Mouse (Mus musculus) retina, adult 2 months (tissue): ENCODE measurements around the gene Ankrd6.

Source experiments
- DNase-seq: peaks from one replicate; pipeline ENCODE4 v3.0.0-alpha.2; 2012; ENCODE audit warnings: low read depth, low spot score

The Ankrd6 gene

GRCm38 (mm10) chr4:32905913-32906312, 44.7 kb downstream of the Ankrd6 start:
- DNase-seq, result no peak

DNA sequence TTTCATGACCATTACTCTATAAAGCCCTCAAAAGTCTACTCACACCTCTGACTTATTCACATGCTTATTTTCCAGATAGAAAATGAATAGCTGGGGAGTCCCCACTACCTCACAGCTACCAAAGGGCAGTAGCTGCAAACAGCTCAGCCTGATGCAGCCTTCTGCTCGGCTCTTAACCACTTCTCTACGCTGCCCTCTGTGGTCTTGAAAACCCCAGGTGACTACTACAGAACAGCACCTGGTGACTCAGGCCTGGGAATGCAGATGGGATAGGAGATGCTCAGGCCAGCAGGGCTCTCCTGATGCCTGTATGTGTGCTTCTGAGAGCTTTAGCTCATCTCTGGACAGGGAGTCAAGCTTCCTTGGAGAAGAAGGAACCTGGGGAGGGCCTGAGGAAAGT, 45.3 kb downstream of the Ankrd6 start:
- DNase-seq, result no peak

DNA sequence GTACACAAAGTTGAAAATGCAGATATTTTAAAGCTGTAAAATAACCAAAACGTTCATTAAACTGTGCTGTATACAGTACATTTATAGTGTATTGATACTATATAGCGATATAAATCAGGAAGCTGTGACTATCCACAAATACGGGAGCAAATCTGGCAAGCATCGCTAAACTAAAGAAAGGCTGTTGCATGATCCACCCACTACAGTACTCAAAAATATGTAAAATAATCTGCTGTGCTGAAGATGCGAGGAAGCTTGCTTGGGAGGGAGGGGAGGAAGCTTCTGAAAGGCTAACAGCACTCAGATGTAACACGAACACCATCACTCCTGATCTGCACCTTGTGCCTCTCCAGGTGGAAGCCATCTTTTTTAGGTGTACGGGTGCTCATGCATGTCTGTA, 46.8 kb downstream of the Ankrd6 start:
- DNase-seq, result no peak

DNA sequence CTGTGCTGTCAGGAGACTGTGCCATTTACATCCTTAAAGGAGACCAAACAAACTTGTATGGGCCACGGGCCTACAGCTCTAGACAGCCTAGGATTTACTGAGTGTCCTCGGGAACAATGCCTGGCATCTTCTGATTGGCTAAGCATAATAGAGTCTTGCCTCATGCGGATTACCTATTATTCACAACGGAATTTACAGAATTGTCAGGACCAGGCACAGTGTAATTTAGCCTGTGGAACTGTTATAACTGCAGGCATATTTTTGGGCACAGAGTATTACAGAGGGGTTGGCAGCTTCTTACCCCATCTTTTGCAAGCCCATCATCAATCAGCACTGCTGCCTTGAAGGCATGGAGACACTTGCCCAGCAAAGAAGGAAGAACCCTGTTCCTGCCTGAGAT, 51.6 kb downstream of the Ankrd6 start:
- no peak for DNase-seq

DNA sequence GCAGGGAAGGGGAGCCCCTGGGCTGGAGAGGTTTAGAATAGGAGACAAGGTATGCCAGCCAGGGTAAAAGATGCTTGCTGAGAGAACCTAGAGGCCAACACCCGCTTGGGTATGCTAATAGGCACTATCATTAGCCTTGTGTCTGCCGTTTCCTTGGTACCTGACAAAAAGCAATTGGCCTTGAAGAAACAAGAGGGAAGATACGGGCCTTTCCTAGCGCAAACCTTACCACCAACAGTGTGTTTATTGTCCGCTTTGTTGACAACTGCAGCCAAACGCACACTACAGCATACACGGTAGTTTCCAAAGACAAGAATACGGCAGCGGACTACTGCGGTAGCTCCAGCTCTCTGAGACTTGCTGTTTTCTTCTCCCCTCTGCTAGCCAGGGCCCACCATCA, 59.3 kb downstream of the Ankrd6 start:
- no peak for DNase-seq

GRCm38 (mm10) chr4:32890735-32891098, 59.9 kb downstream of the Ankrd6 start:
- no peak for DNase-seq

GRCm38 (mm10) chr4:32889996-32890734, 60.5 kb downstream of the Ankrd6 start:
- no peak for DNase-seq

DNA sequence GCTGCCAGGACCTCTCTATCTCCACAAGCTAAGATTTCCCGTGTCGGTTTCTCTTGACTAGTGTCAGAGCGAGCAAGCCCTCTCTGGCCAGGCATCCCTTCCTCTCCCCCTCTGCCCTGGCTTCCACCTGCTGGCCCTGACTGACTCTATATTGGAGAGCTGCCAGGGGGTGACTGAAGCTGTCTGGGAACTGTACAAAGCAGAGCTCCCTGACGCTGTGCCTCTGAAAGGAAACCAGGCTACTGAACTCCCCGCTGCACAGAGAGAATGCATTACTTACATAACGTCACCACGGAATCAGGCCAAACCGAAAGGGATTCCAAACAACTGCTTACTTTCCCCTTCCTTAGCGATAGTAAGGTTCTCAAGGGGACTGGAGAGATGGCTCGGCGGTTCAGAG, 61.4 kb downstream of the Ankrd6 start:
- DNase-seq, result peak; percentile 32

GRCm38 (mm10) chr4:32886479-32886878, 64.2 kb downstream of the Ankrd6 start:
- DNase-seq, result no peak

GRCm38 (mm10) chr4:32884599-32884998, 66.0 kb downstream of the Ankrd6 start:
- no peak for DNase-seq

DNA sequence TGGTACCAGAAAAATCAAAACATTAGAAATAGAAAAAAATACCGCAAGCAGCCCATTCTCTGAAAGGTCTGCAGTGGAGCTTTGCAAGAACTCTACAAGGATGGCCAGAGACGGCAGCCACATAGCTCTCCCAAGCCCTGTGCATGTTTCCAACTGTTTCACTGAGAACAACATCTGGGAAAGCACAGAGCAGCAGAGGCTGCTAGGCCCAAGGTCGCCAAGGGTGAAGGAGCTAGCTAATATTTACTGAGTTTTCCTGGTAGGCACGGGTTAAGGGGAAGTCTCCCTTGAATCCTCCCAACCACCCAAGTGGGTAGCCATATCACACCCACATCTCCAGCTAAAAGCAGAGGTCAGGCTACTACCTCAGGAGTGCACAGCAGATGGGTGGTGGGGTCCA, 69.6 kb downstream of the Ankrd6 start:
- no peak for DNase-seq

DNA sequence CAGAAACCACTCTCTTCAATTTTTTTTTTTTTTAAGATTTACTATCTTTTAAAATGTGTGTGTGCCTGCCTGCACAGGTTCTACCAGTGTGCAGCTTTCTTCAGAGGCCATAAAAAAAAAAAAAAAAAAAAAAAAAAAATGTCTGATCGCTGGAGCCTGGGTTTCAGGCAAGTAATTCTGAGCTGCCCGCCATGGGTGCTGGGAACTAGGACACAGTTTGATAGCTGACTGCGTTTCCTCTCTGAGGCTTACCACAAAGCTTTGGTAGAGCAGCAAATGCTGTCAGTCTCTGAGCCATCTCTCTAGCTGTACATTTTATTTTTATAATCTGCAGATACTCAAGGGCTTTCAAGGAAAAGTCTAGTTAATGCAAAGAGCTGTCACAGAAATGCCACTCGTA, 76.0 kb downstream of the Ankrd6 start:
- DNase-seq, result no peak

DNA sequence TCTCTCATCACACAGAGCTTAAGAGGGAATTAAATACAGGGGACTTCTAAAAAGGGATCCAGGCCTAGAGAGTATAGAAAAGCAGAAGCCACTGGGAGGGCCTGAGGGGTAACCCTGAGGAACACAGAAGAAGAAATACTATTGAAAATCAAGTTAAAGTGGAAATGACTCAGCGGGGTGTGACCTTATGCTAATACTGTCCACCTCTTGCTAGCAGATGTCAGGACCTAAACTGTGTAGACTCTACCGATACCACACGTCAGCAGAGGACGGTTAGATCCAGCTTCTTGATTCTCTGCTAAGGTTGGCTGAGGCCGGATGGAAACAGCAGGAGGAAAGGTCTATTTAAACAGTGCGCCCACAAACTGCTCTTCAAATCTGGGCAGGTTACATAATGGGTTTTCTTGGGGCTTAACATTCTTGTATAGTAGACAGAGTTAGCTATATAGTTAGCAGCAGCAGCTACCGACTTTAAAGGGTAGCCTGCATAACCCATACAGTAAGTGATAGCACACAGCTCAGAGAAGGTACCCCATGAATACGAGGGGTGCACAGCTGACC, 78.4 kb downstream of the Ankrd6 start:
- no peak for DNase-seq

DNA sequence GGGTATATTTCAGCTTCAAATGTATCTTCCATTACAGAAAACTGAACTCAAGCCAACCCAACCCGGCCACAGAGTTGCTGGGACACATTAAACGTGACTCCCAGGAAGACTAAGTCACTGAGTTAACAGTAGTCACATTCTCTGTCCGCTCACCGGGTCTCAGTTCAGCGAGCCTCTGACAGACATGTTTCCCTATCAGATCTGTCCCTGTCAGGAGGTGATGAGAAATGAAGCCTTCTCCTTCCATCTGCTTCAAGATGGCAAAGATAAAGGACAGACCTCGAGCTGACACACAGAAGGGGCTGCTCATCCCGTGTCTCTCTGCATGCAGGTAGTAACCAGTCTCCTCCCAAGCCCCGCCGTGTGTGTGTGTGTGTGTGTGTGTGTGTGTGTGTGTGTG, 81.3 kb downstream of the Ankrd6 start:
- DNase-seq, result no peak

DNA sequence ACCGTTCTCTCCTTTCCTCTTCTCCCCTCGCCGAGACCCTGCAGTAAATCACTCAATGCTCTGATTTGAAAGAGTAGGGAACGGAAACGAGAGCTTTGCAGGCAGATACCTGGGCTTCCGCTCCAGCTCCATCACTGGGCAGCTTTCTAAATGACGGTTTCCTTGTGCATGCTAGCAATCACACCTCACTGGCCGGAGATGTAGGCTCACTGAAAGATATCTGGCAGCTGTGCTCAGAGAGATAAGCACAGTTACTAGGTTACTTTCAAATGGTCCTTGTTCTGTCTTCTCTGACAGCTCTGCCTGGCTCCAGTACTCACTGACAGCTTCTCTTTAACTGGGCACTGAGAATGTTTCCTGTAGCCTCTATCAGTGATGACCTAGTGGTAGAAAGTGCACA, 81.8 kb downstream of the Ankrd6 start:
- DNase-seq, result no peak

GRCm38 (mm10) chr4:32868437-32868836, 82.2 kb downstream of the Ankrd6 start:
- no peak for DNase-seq

DNA sequence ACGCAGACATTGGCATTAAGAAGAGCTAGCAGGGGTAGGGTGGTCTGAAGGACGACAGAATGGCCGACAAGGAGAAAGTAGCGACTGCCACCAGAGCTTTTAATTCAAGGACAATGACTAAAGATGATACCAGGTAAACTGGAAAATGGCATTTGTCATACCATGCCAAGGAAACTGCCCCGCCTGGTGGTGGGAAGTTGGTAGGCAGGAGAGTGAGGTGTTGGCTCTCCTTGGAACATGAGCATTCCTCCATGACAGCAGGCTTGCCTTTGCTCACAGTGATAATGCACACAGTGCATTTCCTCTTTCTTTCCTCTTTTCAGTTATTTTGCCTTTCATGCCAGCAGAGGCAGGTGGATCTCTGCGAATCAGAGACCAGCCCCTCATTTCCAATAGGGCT, 83.2 kb downstream of the Ankrd6 start:
- no peak for DNase-seq

GRCm38 (mm10) chr4:32864867-32865242, 85.8 kb downstream of the Ankrd6 start:
- DNase-seq, result no peak

DNA sequence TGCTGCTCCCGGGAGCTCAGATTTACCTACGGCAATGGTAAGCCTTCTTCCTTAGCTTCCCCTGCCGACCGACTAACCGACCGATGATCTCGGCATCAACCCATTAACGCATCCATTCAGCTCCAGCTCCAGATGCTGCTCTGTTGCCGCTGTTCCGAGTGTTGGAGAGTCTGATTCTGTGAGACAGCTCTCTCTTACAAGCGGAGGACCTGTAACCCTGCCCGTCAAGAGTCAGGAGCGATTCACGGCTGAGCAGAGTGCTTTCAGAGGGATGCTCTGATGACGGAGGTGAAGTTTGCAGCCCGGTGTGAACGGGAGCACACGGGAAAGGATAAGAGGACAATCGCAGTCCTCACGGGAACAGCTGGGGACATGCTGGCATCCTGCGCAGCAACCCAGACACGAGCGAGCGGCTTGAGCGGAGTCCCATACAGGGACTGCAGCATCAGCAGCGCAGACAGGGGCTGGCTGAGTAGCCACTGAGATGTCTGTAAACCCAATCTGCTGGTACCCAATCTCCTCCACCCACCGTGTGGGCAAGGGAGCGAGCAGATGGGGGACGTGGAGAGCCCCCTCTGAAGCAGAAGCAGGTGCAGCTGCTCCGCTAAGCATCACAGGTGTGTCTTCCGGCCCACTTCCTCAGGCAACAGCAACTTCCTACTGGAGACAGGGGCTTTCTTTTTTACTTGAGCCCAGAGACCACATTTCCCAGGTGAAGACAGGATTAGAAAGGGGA, 86.3 kb downstream of the Ankrd6 start:
- DNase-seq, result no peak

DNA sequence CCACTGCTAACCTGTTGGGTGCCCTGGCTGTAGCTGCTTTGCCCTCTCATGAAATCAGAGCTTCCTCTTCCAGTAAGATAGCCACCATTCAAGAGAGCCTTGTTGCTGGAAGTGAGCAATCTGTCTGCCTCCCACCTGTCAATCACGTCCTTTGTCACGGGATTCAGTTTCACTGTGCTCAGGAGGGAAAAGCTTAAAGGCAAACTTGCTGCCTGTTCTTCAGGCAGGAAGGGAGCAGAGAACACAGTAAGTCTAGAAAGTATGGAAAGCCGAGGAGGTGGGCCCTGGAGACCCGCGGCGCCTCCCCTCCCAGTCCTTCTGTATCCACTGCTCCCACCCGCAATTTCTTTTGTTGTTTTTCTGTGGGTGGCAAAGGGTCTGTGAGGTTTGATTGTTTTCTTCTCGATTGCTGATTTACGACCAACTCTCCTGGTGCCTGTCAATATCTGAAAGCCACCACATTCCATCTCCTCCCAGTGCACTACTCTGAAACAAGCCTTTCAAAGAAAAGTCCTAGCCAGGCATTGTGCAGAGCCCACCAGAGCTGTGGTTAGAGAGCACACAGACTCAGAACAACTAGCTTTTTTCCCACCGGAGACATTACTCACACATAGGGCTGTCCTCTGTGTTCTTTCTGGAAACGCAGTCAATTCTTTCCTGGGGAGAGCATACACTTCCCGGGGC, 87.1 kb downstream of the Ankrd6 start:
- DNase-seq, result no peak

DNA sequence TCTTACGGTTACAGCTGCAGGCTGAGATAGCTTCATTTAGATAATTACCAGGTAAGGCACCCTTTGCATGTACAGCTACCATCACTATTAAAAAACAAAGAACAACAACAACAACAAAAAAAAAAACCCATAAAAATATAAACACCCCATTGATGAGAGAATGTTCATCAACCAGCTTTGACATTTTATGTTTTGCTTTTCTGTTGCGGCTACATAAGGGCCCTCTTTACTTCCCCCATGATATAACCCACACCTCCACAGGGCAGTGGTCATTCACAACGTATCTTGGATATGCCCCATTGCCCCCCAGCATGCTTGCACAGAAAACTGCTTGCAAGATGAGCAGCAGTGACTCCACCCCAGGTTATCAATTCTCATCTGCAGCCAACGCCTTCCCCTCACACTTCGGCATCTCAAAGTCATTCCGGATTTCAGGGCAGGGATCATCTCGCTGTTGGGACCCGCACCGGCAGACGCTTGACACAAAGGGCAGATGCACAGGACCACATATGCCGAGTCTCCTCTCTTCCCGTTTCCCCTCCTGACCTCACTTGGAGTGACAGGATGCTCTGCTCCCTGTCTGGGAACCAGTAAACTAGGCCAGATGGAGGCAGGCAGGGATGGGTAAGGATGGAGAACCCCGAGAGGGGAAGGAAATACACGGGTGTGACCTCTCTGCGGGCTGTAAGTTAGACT, 87.7 kb downstream of the Ankrd6 start:
- no peak for DNase-seq
